Mouse (Mus musculus): ENCODE measurements around the gene Mrpl33.

- TF ChIP-seq CTCF (IDR thresholded peaks at IDR 0.05; ENCODE audit: low read depth, low read length) (no peak), POLR2A (IDR thresholded peaks at IDR 0.05; ENCODE audit: extremely low read depth, insufficient read depth, low read length) (no peak)
Measured at GRCm38 (mm10) chr5:31628555-31628954, 31.8 kb downstream of the Mrpl33 start.

Measured in liver, adult 2 months (tissue).